Mouse (Mus musculus): ENCODE data around the gene Strap. TPM values are rescaled to one million over a fixed set of nuclear protein-coding genes. Genes with fewer than 3 reads are reported as not detected.

Gene Strap
- polyA plus RNA-seq, 2 experiments = 62.7 to 159 TPM

DNA sequence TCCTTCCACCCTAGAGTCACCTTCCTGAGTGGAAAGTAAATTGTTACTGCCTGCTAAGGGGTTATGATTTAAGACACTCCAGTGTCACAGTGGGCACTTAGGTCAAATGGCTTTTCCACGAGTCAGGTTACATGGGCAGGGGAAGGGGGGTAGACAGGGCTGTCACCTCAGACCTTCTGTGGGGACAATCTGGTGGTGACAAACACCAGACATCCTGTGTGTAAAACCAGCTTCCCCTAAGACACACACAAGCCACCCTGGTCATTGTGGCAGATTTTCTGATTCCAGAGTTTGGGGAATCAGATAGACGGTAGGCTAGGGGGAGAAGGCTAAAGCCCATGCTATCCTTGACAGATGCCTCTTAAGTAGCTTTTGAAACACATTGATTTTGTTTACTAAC, 60.6 kb downstream of the Strap start:
- no peak for ATAC-seq (ENCODE audit: low FRiP score, low read depth)

DNA sequence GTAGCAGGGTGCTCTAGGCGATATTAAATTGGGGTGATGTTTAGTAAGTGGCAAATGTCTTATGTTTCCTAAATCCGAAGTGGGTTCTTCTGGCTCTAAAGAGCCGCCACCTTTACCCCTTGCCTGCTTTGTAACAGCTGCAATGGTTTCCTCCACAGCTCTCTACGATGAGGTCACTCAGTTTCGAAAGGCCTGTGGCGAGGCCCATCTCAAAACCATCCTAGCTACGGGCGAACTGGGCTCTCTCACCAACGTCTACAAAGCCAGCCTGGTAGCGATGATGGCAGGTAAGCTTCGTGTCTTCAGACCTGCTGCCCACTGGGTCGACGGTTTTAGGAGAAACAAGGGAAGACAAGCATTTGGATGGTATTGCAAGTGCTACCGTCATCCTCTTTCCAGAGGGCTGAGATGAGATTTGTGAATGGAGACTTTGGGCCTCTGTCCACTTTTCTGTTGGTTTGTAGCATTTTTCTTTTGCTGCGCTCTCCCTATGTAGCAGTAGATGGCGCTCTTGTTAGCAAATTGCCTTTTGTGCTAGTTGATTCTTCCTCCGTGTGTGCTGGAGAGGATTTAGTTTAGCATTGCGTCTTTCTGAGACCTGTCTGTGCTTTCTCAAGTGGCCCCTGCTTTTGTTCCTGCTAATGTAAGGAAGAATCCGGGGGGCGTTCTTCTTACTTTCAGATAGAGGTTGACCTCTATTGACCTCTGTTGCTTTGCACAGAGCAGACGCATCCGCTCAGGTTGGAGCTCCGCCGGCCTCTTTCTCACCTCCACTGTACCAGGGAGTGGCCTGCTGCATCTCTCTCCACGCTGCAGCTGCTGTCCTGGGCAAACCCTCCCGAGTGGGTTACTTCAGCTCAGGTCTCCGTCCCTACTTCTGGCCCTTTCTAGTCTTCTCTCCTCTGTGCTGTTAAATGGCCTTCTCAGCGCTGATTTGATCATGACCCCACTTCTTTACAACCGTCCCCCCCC, 62.0 kb downstream of the Strap start:
- DNase-seq (ENCODE audit: low spot score) (peak; percentile 68), ATAC-seq (ENCODE audit: low FRiP score, low read depth) (0 out of 2 replicates have a peak, but pooled peaks have one; percentile 30)
- H3K4me1 ChIP-seq (ENCODE audit: control insufficient read depth, insufficient read depth, low read length) = no peaks in the 10 kb centered on the region
- peaks cover 12% of the 10 kb centered on the region for H3K9me3 ChIP-seq (ENCODE audit: control insufficient read depth, low read length)
- no peaks in the 10 kb centered on the region for H3K27me3 ChIP-seq (ENCODE audit: control insufficient read depth, insufficient read depth, low read length)
- no peak overlapping the region for H3K4me3 ChIP-seq (replicated peaks; ENCODE audit: low read length)
- no peak for TF ChIP-seq POLR2A (IDR thresholded peaks at IDR 0.05; ENCODE audit: borderline replicate concordance, extremely low read depth, insufficient read depth, insufficient read length)
- peaks cover 4% of the 10 kb centered on the region; the same call in 1 of the 2 replicates for H3K36me3 ChIP-seq (ENCODE audit: control insufficient read depth, insufficient read depth, low read length)
- H3K4me2 ChIP-seq (replicated peaks; ENCODE audit: low read depth, low read length, severe bottlenecking) = no peak overlapping the region
- H3K9ac ChIP-seq (ENCODE audit: low read depth, low read length, severe bottlenecking) = no peak overlapping the region
- WGBS = 67% methylated on average over 28 of the region's 29 CpGs
- no peak overlapping the region for H3K27ac ChIP-seq (replicated peaks; ENCODE audit: low read depth, low read length)

More for the DNA sequence above, 60.6 kb downstream of the Strap start:
- TF ChIP-seq POLR2A (IDR thresholded peaks at IDR 0.05; ENCODE audit: borderline replicate concordance, extremely low read depth, insufficient read depth, insufficient read length) = no peak
- no peak for DNase-seq (ENCODE audit: low spot score)
- 32% methylated on average over 2 of the region's 2 CpGs for WGBS
- H3K9me3 ChIP-seq (ENCODE audit: control insufficient read depth, low read length) = peaks cover 10% of the 10 kb centered on the region; the same call in 1 of the 2 replicates
- H3K27ac ChIP-seq (replicated peaks; ENCODE audit: low read depth, low read length) = no peak overlapping the region
- no peak overlapping the region for H3K4me2 ChIP-seq (replicated peaks; ENCODE audit: low read depth, low read length, severe bottlenecking)
- H3K27me3 ChIP-seq (ENCODE audit: control insufficient read depth, insufficient read depth, low read length) = no peaks in the 10 kb centered on the region
- peaks cover 4% of the 10 kb centered on the region; the same call in 1 of the 2 replicates for H3K36me3 ChIP-seq (ENCODE audit: control insufficient read depth, insufficient read depth, low read length)
- no peaks in the 10 kb centered on the region for H3K4me1 ChIP-seq (ENCODE audit: control insufficient read depth, insufficient read depth, low read length)
- no peak overlapping the region for H3K4me3 ChIP-seq (replicated peaks; ENCODE audit: low read length)
- no peak overlapping the region for H3K9ac ChIP-seq (ENCODE audit: low read depth, low read length, severe bottlenecking)

DNA sequence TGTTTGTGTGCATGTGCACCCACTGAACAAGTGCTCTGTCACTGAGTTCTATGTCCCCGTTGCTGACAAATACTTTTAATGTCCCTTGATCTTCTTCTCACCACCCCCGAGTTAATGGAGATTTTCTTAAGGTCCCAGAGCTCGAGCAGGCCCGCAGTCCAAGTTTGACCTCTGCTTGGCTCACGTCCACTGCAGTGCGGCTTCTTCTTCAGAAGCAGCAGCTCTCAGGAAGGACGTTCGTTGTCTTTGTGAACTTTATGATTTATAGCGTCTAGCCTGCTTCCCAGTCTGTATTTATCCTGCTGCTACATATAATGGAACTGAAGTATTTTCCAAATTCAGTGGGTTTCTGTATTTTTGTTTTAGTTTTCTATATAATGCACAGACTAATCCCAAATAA, 64.4 kb downstream of the Strap start:
- ATAC-seq (ENCODE audit: low FRiP score, low read depth) = no peak
- 79% methylated on average over 9 of the region's 9 CpGs for WGBS
- no peak for TF ChIP-seq POLR2A (IDR thresholded peaks at IDR 0.05; ENCODE audit: borderline replicate concordance, extremely low read depth, insufficient read depth, insufficient read length)
- Histone ChIP-seq H3K27me3 (ENCODE audit: control insufficient read depth, insufficient read depth, low read length) (no peaks in the 10 kb centered on the region), H3K9me3 (ENCODE audit: control insufficient read depth, low read length) (peaks cover 12% of the 10 kb centered on the region), H3K27ac (replicated peaks; ENCODE audit: low read depth, low read length) (no peak overlapping the region), H3K4me3 (replicated peaks; ENCODE audit: low read length) (no peak overlapping the region), H3K9ac (ENCODE audit: low read depth, low read length, severe bottlenecking) (no peak overlapping the region), H3K4me1 (ENCODE audit: control insufficient read depth, insufficient read depth, low read length) (peaks cover 12% of the 10 kb centered on the region; the same call in 1 of the 2 replicates), H3K4me2 (replicated peaks; ENCODE audit: low read depth, low read length, severe bottlenecking) (no peak overlapping the region), H3K36me3 (ENCODE audit: control insufficient read depth, insufficient read depth, low read length) (peaks cover 4% of the 10 kb centered on the region; the same call in 1 of the 2 replicates)
- no peak for DNase-seq (ENCODE audit: low spot score)

Other genes starting within 250 kb of the Strap start
- gene Eps8, start 80.2 kb upstream of the Strap start, polyA plus RNA-seq (2012; rRNA removed) = 13.4 and 14.9 TPM in 2 replicates
- 33.3 and 33.6 TPM in 2 replicates for gene Eps8, start 80.2 kb upstream of the Strap start, polyA plus RNA-seq (2014; fragmentation: Nextera tagmentation; extraction: Ambion mirVana)
- gene Dera, start 19.5 kb downstream of the Strap start, polyA plus RNA-seq (2012; rRNA removed) = 12.5 and 17.1 TPM in 2 replicates
- 43.5 and 46.3 TPM in 2 replicates for gene Dera, start 19.5 kb downstream of the Strap start, polyA plus RNA-seq (2014; fragmentation: Nextera tagmentation; extraction: Ambion mirVana)